In the genomic region with DNA sequence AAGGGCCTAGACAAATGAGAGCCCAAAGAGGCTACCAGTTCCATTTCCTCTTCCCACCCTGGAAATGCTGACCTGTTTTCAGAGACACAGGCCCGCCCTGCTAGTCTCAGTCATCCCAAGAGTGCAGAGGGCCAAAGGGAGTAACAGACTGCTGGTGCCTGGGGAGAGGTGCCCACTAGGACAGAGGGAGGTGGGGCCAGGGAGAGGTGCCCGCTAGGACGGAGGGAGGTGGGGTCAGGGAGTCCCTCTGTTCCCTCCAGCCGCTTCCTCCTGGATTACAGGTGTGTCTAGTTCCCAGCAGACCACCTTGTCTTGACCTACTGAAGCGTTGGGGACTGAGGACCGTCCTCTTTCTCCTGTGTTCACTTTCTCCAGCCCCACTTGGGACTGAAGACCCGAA, we compare ENCODE assay signal across 9 mouse cellular contexts. TPM values are rescaled to one million over a fixed set of nuclear protein-coding genes. Genes with fewer than 3 reads are reported as not detected.
A peak's percentile ranks its signal among the peaks of the same experiment; 100 is the strongest.
DNase-seq lines count a peak whose midpoint lies in the region; ATAC-seq and TF ChIP-seq lines count a peak whose summit lies in the region.
"Had no signal": no experiment of that assay in that cellular context is flagged by ENCODE, and none has a peak within 500 bp of the region (broad histone marks: within the 10 kb centered on the region; RNA-seq: fewer than 3 reads in every experiment).

No protein-coding gene starts in this region.

- no peaks in the 10 kb centered on the region for H3K27me3 ChIP-seq in CH12.LX (replicated peaks)
- no peaks in the 10 kb centered on the region for H3K27me3 ChIP-seq in intestine, embryonic 14.5 days (replicated peaks; ENCODE audit: control insufficient read depth, insufficient read depth, low read length)

- TF ChIP-seq RAD21 in CH12.LX (IDR thresholded peaks at IDR 0.05; ENCODE audit: low read depth, low read length): no peak

- no peak overlapping the region for H3K9ac ChIP-seq in CH12.LX (ENCODE audit: insufficient read depth, low read depth)
- no peak overlapping the region for H3K9ac ChIP-seq in intestine, embryonic 14.5 days (ENCODE audit: low read length)
- H3K9ac ChIP-seq: liver, embryonic 14.5 days had no signal

- DNase-seq in kidney, adult 11 months: peak; percentile 39
- DNase-seq in kidney, adult 18-20 months: no peak
- peak; percentile 45 for DNase-seq in CH12.LX (ENCODE audit: extremely low read depth)
- no peak for DNase-seq in intestine, embryonic 14.5 days (ENCODE audit: low spot score)
- no peak for DNase-seq in right cerebral cortex, adult 2 months (ENCODE audit: low spot score in 2 of 2)
- no peak for DNase-seq in testis, postnatal 10 days (ENCODE audit: low spot score)

- H3K4me3 ChIP-seq in CH12.LX (replicated peaks in 1 of 3; ENCODE audit: low read depth in 2 of 3, low read length in 2 of 3, poor library complexity in 1 of 3): no peak overlapping the region
- H3K4me3 ChIP-seq in bone marrow macrophage, adult 2 months (ENCODE audit: insufficient read depth, low read length): no peak overlapping the region
- no peak overlapping the region for H3K4me3 ChIP-seq in intestine, embryonic 14.5 days (ENCODE audit: low read depth, low read length)

- peaks cover 6% of the 10 kb centered on the region; the same call in 1 of the 2 replicates for H3K79me2 ChIP-seq in CH12.LX (replicated peaks; ENCODE audit: control insufficient read depth, extremely low read depth, insufficient read depth, poor library complexity, severe bottlenecking)

- H3K4me1 ChIP-seq in CH12.LX (ENCODE audit: control insufficient read depth in 1 of 2, insufficient read depth in 2 of 2): peaks cover 28 to 56% of the 10 kb centered on the region in 2 experiments
- peaks cover 27% of the 10 kb centered on the region for H3K4me1 ChIP-seq in bone marrow macrophage, adult 2 months (ENCODE audit: control insufficient read depth, insufficient read depth, low read length)
- H3K4me1 ChIP-seq in intestine, embryonic 14.5 days (replicated peaks; ENCODE audit: control insufficient read depth, insufficient read depth, low read length): peaks cover 13% of the 10 kb centered on the region

- no peak for ATAC-seq in intestine, embryonic 14.5 days (replicated peaks; ENCODE audit: low FRiP score, low TSS enrichment, low read depth)
- no peak for ATAC-seq in inflammation-experienced regulatory T-cells, adult 6 months

- TF ChIP-seq EP300 in CH12.LX (IDR thresholded peaks at IDR 0.05; ENCODE audit: low read length): no peak

- in situ Hi-C loops in CH12.LX (cut with MboI; ENCODE audit: low pct_ligation_motif_present, low pct_unique_long_range_greater_than_20kb, low sequenced_read_pairs): no loop called here

- TF ChIP-seq CTCF in CH12.LX (conservative IDR thresholded peaks at IDR 0.05 in 1 of 2, IDR thresholded peaks at IDR 0.05 in 1 of 2; ENCODE audit: low read depth in 2 of 2, low read length in 2 of 2): no peak
- TF ChIP-seq CTCF in bone marrow macrophage, adult 2 months (IDR thresholded peaks at IDR 0.05; ENCODE audit: low read depth, low read length): no peak

- H3K4me2 ChIP-seq in CH12.LX (ENCODE audit: insufficient read depth, low read depth, poor library complexity, severe bottlenecking): no peak overlapping the region
- no peak overlapping the region for H3K4me2 ChIP-seq in intestine, embryonic 14.5 days (ENCODE audit: low read length)

- dilution Hi-C loops in CH12.LX (cut with MboI; ENCODE audit: extremely low pct_ligation_motif_present, extremely low pct_unique_long_range_greater_than_20kb, low sequenced_read_pairs): no loop called here

- 0 out of 2 replicates have a peak, but pooled peaks have one; percentile 11 for TF ChIP-seq POLR2A in CH12.LX (IDR thresholded peaks at IDR 0.05; ENCODE audit: low read depth, low read length)
- no peak for TF ChIP-seq POLR2A in bone marrow macrophage, adult 2 months (IDR thresholded peaks at IDR 0.05; ENCODE audit: borderline replicate concordance, low read depth, low read length)

- H3K36me3 ChIP-seq in CH12.LX (replicated peaks in 1 of 2; ENCODE audit: control insufficient read depth in 1 of 2, insufficient read depth in 1 of 2, low read length in 1 of 2): peaks cover 38 to 60% of the 10 kb centered on the region in 2 experiments
- H3K36me3 ChIP-seq in intestine, embryonic 14.5 days (ENCODE audit: control insufficient read depth, insufficient read depth, low read length): peaks cover 45% of the 10 kb centered on the region

- WGBS in intestine, embryonic 14.5 days: 38% methylated on average over 7 of the region's 7 CpGs

- no peaks in the 10 kb centered on the region for H3K9me3 ChIP-seq in CH12.LX (replicated peaks; ENCODE audit: low read length)
- H3K9me3 ChIP-seq in intestine, embryonic 14.5 days (ENCODE audit: control insufficient read depth, low read length): no peaks in the 10 kb centered on the region

- H3K27ac ChIP-seq in CH12.LX (ENCODE audit: insufficient read depth, low read depth): peak overlapping the region; percentile 79
- H3K27ac ChIP-seq in bone marrow macrophage, adult 2 months (ENCODE audit: insufficient read depth, low read depth, low read length): peak overlapping the region; percentile 17; the same call in 1 of the 2 replicates
- peak overlapping the region; percentile 38; the same call in 1 of the 2 replicates for H3K27ac ChIP-seq in intestine, embryonic 14.5 days (ENCODE audit: low read depth)
- H3K27ac ChIP-seq: liver, embryonic 14.5 days had no signal

TF ChIP-seq in CH12.LX, 34 proteins besides CTCF, POLR2A, EP300 and RAD21:
- TF ChIP-seq SIN3A (IDR thresholded peaks at IDR 0.05; ENCODE audit: low read length): 0 out of 2 replicates have a peak, but pooled peaks have one; percentile 22
- 0 out of 2 replicates have a peak, but pooled peaks have one; percentile 16 for TF ChIP-seq CHD1 (IDR thresholded peaks at IDR 0.05; ENCODE audit: low read depth, low read length)
- TF ChIP-seq JUN (IDR thresholded peaks at IDR 0.05; ENCODE audit: insufficient read depth, low read depth, low read length): no peak

RNA-seq across cellular contexts. Expression of a gene that starts 0.9 kb away (rescaled TPM):
- total RNA-seq in CH12.LX (2012; rRNA removed) (141 and 157 TPM in 2 replicates), CH12.LX (2014; rRNA removed) (63.8 and 66.1 TPM in 2 replicates)
- 169 and 221 TPM in 2 replicates for polyA plus RNA-seq in CH12.LX (2012; ENCODE audit: insufficient read length, low read depth)
- 45.2 and 50.2 TPM in 2 replicates for polyA plus RNA-seq in bone marrow macrophage, adult 2 months (2012; ENCODE audit: insufficient read depth, insufficient read length, missing spikeins)
- 41.2 and 47.9 TPM in 2 replicates for polyA plus RNA-seq in intestine, embryonic 14.5 days (2014; fragmentation: Nextera tagmentation; extraction: Ambion mirVana)
- polyA plus RNA-seq in inflammation-experienced regulatory T-cells, adult 6 months (2017; shearing (Covaris generic)): 100 to 1,000 TPM in 1 of 3 experiments, 10 to 100 TPM in 2; 69.0 to 129 (median 86.9) TPM

RNA-seq across cellular contexts. Expression of a gene that starts 15.5 kb away (rescaled TPM):
- total RNA-seq in CH12.LX (2012; rRNA removed): 5.6 and 7.9 TPM in 2 replicates
- total RNA-seq in CH12.LX (2014; rRNA removed): 0.81 and 0.99 TPM in 2 replicates
- 16.3 and 19.5 TPM in 2 replicates for polyA plus RNA-seq in CH12.LX (2012; ENCODE audit: insufficient read length, low read depth)
- polyA plus RNA-seq in bone marrow macrophage, adult 2 months (2012; ENCODE audit: insufficient read depth, insufficient read length, missing spikeins): 12.3 and 13.6 TPM in 2 replicates
- 19.2 and 19.7 TPM in 2 replicates for polyA plus RNA-seq in intestine, embryonic 14.5 days (2014; fragmentation: Nextera tagmentation; extraction: Ambion mirVana)
- polyA plus RNA-seq in inflammation-experienced regulatory T-cells, adult 6 months (2017; shearing (Covaris generic)): 1 to 10 TPM; 4.6 to 6.9 (median 5.4) TPM

RNA-seq across cellular contexts. Expression of a gene that starts 18.4 kb away (rescaled TPM):
- total RNA-seq in CH12.LX (2012; rRNA removed) (863 and 969 TPM in 2 replicates), CH12.LX (2014; rRNA removed) (1,070 and 1,251 TPM in 2 replicates)
- polyA plus RNA-seq in CH12.LX (2012; ENCODE audit: insufficient read length, low read depth): 560 and 594 TPM in 2 replicates
- polyA plus RNA-seq in bone marrow macrophage, adult 2 months (2012; ENCODE audit: insufficient read depth, insufficient read length, missing spikeins): 125 and 142 TPM in 2 replicates
- polyA plus RNA-seq in intestine, embryonic 14.5 days (2014; fragmentation: Nextera tagmentation; extraction: Ambion mirVana): 473 and 491 TPM in 2 replicates
- polyA plus RNA-seq in inflammation-experienced regulatory T-cells, adult 6 months (2017; shearing (Covaris generic)): 100 to 1,000 TPM; 461 to 576 (median 475) TPM

RNA-seq across cellular contexts. Expression of a gene that starts 21.6 kb away (rescaled TPM):
- total RNA-seq in CH12.LX (2012; rRNA removed): 50.7 and 55.6 TPM in 2 replicates
- 24.3 and 25.3 TPM in 2 replicates for total RNA-seq in CH12.LX (2014; rRNA removed)
- 38.3 and 43.0 TPM in 2 replicates for polyA plus RNA-seq in CH12.LX (2012; ENCODE audit: insufficient read length, low read depth)
- polyA plus RNA-seq in bone marrow macrophage, adult 2 months (2012; ENCODE audit: insufficient read depth, insufficient read length, missing spikeins): 40.4 and 48.7 TPM in 2 replicates
- polyA plus RNA-seq in intestine, embryonic 14.5 days (2014; fragmentation: Nextera tagmentation; extraction: Ambion mirVana): 4.6 and 4.8 TPM in 2 replicates
- 10 to 100 TPM; 13.4 to 17.0 (median 14.6) TPM for polyA plus RNA-seq in inflammation-experienced regulatory T-cells, adult 6 months (2017; shearing (Covaris generic))

RNA-seq across cellular contexts. Expression of a gene that starts 55.3 kb away (rescaled TPM):
- total RNA-seq in CH12.LX (2012; rRNA removed) (4.2 and 5.0 TPM in 2 replicates), CH12.LX (2014; rRNA removed) (1.7 and 2.1 TPM in 2 replicates)
- polyA plus RNA-seq in CH12.LX (2012; ENCODE audit: insufficient read length, low read depth): 8.3 and 8.4 TPM in 2 replicates
- 2.5 and 3.0 TPM in 2 replicates for polyA plus RNA-seq in bone marrow macrophage, adult 2 months (2012; ENCODE audit: insufficient read depth, insufficient read length, missing spikeins)
- polyA plus RNA-seq in intestine, embryonic 14.5 days (2014; fragmentation: Nextera tagmentation; extraction: Ambion mirVana): 3.1 and 3.6 TPM in 2 replicates
- under 1 TPM; 0.24 to 0.48 (median 0.45) TPM for polyA plus RNA-seq in inflammation-experienced regulatory T-cells, adult 6 months (2017; shearing (Covaris generic))

Comparison
In these comparisons a context has a peak if more than half of its experiments do, and no peak if none do; other contexts are left out.
1. DNase-seq: peak in kidney, adult 11 months (single experiment) and CH12.LX (single experiment); none in kidney, adult 18-20 months (single experiment), intestine, embryonic 14.5 days (single experiment), right cerebral cortex, adult 2 months (0 of 2) and testis, postnatal 10 days (single experiment).
2. H3K27ac ChIP-seq: peak in every context shown above with its lines; median percentile 79 in CH12.LX; 38 in intestine, embryonic 14.5 days; 17 in bone marrow macrophage, adult 2 months.